Mouse (Mus musculus) kidney, postnatal 0 days (tissue): ENCODE results near the gene Slc9a8. TPM values are rescaled to one million over a fixed set of nuclear protein-coding genes. Genes with fewer than 3 reads are reported as not detected.
A peak's percentile ranks its signal among the peaks of the same experiment; 100 is the strongest.

ENCODE experiments used
- ATAC-seq: fragments of 200-750 bp; cut with Nextera tagmentation; replicated peaks from 2 replicates; pipeline ENCODE4 v1.8.0; 2017; ENCODE audit warnings: low read depth, moderate number of reproducible peaks, moderate TSS enrichment, moderate library complexity; ENCODE audit not compliant: low FRiP score
- DNase-seq: peaks from one replicate; pipeline ENCODE4 v3.0.0-alpha.2; 2016; ENCODE audit warnings: low spot score
- H3K27ac ChIP-seq: fragments of 300-500 bp; sonication (generic); 2 replicates; pipeline ENCODE4 v1.5.1; 2014; ENCODE audit warnings: mild to moderate bottlenecking
- H3K27me3 ChIP-seq: fragments of 300-500 bp; sonication (generic); 2 replicates; pipeline ENCODE4 v1.6.1; 2014; ENCODE audit warnings: low read length, mixed read lengths; ENCODE audit not compliant: insufficient read depth
- H3K36me3 ChIP-seq: fragments of 300-500 bp; sonication (generic); 2 replicates; pipeline ENCODE4 v1.6.1; 2014; ENCODE audit warnings: low read length, mixed read lengths; ENCODE audit not compliant: insufficient read depth
- H3K4me1 ChIP-seq: fragments of 300-500 bp; sonication (generic); replicated peaks from 2 replicates; pipeline ENCODE4 v1.6.1; 2014; ENCODE audit warnings: antibody characterized with exemption, low read length, mixed read lengths; ENCODE audit not compliant: insufficient read depth
- H3K4me2 ChIP-seq: fragments of 300-500 bp; sonication (generic); 2 replicates; pipeline ENCODE4 v1.6.1; 2014; ENCODE audit warnings: mild to moderate bottlenecking, low read length, moderate library complexity, mixed read lengths
- H3K4me3 ChIP-seq: fragments of 300-500 bp; sonication (generic); replicated peaks from 2 replicates; pipeline ENCODE4 v1.5.1; 2014; ENCODE audit warnings: low read depth, low read length
- H3K9ac ChIP-seq: fragments of 300-500 bp; sonication (generic); 2 replicates; pipeline ENCODE4 v1.6.1; 2014; ENCODE audit warnings: low read depth, low read length
- H3K9me3 ChIP-seq: fragments of 300-500 bp; sonication (generic); replicated peaks from 2 replicates; pipeline ENCODE4 v1.6.1; 2016; ENCODE audit warnings: low read length, inconsistent platforms, mixed read lengths
- CTCF ChIP-seq: IDR thresholded peaks from 2 replicates; pipeline ENCODE4 v1.5.1; 2016; ENCODE audit warnings: antibody characterized with exemption, low read depth, mild to moderate bottlenecking, moderate library complexity
- WGBS: fragments of 180-500 bp; shearing (Covaris S2); extraction: QIAGEN DNeasy Blood & Tissue Kit; methylation state at CpG from one replicate; pipeline ENCODE4 v1.1.7; 2014; 5-methylcytosine and 5-hydroxymethylcytosine counted together
- polyA plus RNA-seq: library from polyadenylated mRNA; unstranded; fragments of >200 nt; fragmentation: Nextera tagmentation; extraction: Ambion mirVana; gene quantifications from 2 replicates; pipeline ENCODE4 v1.2.1, GENCODE M21; 2015

Slc9a8 gene
- polyA plus RNA-seq, 1 experiment from 2014 or later, result 14.2 TPM

DNA sequence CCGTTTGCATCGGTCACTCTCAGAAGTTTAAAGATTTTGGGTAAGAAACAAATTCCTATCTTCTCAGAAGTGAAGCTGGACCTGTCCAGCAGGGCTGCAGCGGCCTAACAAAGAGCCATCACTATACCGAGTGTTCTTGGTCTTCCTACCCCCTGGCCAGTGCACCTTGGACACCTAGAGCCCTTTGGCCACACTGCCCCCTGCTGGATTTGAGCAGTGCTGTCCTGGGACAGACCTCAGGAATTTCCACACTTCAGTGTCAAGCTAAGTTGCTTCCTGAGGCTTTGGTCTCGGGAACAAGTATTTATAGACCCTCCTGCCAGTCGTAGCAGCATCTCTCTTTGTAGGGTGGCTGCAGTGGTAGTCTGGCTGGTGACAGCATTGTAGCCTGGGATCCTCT is 41.4 kb downstream of the Slc9a8 start:
- Histone ChIP-seq H3K4me1 (no peaks in the 10 kb centered on the region), H3K27me3 (no peaks in the 10 kb centered on the region), H3K9ac (no peak overlapping the region), H3K4me2 (no peak overlapping the region), H3K27ac (no peak overlapping the region), H3K36me3 (peaks cover 32% of the 10 kb centered on the region; the same call in 1 of the 2 replicates), H3K4me3 (no peak overlapping the region), H3K9me3 (no peaks in the 10 kb centered on the region)
- 44% methylated on average over 6 of the region's 6 CpGs for WGBS
- TF ChIP-seq CTCF, result peak; percentile 94
- peak; percentile 80 for ATAC-seq
- DNase-seq, result peak; percentile 81

DNA sequence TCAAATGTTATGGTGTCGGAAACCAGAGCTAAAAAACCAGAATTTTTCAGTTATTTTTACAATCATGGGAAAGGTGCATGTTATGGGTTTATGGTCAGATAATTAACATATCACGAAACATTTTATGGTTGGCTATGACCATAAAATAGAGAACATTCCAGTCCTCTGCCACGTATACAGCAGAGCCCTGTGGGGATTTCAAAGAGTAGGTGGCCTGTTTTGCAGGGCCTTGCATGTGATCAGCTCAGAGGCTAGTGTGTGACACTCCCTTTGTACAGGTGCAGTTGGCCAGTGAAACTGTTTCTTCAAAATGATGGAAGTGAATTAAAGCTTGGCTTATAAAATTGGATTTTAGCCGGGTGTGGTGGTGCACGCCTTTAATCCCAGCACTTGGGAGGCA is 42.3 kb downstream of the Slc9a8 start:
- peaks cover 29% of the 10 kb centered on the region for H3K36me3 ChIP-seq
- no peak overlapping the region for H3K27ac ChIP-seq
- no peak overlapping the region for H3K4me2 ChIP-seq
- no peak overlapping the region for H3K4me3 ChIP-seq
- no peaks in the 10 kb centered on the region for H3K27me3 ChIP-seq
- no peaks in the 10 kb centered on the region for H3K9me3 ChIP-seq
- 84% methylated on average over 5 of the region's 5 CpGs for WGBS
- no peak for DNase-seq
- TF ChIP-seq CTCF, result no peak
- no peaks in the 10 kb centered on the region for H3K4me1 ChIP-seq
- no peak for ATAC-seq
- H3K9ac ChIP-seq, result no peak overlapping the region

DNA sequence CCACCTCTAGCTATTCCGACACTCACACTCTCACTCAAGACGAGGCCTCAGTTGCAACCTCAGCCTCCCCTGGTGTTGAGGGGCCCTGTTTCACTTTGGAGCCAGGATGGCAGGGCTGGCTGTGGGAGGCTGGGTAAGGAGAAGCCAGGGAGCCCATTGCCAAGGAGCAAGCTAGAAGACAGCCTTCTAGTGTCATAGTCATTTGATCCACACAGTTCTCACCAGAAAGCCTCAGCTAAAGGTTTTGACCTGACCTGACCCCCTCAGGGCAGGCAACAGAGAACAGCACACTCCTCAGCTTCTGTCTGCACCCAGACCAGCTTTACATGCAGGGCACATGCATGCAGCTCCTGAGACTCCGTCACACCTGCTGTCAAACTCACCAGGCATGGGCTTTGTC is 44.4 kb downstream of the Slc9a8 start:
- 80% methylated on average over 3 of the region's 3 CpGs for WGBS
- H3K36me3 ChIP-seq, result peaks cover 26% of the 10 kb centered on the region
- no peak for ATAC-seq

DNA sequence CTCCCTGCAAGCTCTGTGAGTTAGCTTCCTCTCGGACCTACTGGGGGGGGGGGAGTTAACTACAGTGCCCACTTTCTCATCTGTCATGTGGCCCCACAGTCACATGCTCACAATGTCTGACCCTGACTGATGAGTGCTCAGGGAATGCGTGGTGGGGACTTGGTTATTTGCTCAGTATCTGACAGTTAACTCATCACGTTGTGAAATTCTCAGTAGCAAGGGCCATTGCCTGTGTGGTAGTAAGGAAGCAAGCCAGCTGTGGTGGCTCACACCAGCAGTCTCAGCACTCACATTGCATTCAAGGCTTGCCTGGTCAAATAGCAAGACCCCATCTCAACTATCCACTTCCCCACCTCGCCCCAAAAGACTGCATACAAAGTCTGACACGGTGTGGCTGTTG is 45.7 kb downstream of the Slc9a8 start:
- Histone ChIP-seq H3K9ac (no peak overlapping the region), H3K9me3 (no peaks in the 10 kb centered on the region), H3K4me3 (no peak overlapping the region), H3K4me1 (no peaks in the 10 kb centered on the region), H3K27ac (no peak overlapping the region), H3K27me3 (no peaks in the 10 kb centered on the region), H3K36me3 (peaks cover 36% of the 10 kb centered on the region), H3K4me2 (no peak overlapping the region)
- DNase-seq (no peak), ATAC-seq (no peak)
- whole genome bisulfite sequencing, result 47% methylated on average over 5 of the region's 5 CpGs
- no peak for TF ChIP-seq CTCF

More for the DNA sequence above, 44.4 kb downstream of the Slc9a8 start:
- no peak for TF ChIP-seq CTCF
- no peak overlapping the region for H3K27ac ChIP-seq
- H3K4me3 ChIP-seq, result no peak overlapping the region
- H3K4me2 ChIP-seq, result no peak overlapping the region
- H3K4me1 ChIP-seq, result no peaks in the 10 kb centered on the region
- H3K27me3 ChIP-seq, result no peaks in the 10 kb centered on the region
- H3K9me3 ChIP-seq, result no peaks in the 10 kb centered on the region
- H3K9ac ChIP-seq, result no peak overlapping the region
- DNase-seq, result no peak

DNA sequence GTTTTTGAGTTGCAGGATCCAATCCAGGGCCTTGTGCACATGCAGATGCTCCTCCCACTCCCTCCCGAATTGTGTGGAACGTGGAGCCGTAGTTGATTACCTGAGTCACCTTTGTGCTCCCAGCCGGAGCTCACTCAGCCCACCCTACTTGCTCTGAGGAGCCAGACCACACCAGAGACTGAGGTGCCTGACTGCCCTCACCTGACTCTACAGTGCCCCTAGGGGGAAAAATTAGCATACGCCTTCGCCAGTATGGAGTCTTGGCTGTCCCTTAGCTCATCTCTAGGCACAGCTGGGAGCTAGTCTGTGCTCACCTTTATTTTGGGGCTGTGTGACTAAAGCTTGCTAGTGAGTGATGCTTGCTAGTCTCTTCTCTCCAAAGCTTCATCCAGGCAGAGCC is 46.9 kb downstream of the Slc9a8 start:
- Histone ChIP-seq H3K9ac (no peak overlapping the region), H3K4me3 (no peak overlapping the region), H3K9me3 (no peaks in the 10 kb centered on the region), H3K4me1 (no peaks in the 10 kb centered on the region), H3K36me3 (peaks cover 41% of the 10 kb centered on the region), H3K4me2 (no peak overlapping the region), H3K27me3 (no peaks in the 10 kb centered on the region), H3K27ac (no peak overlapping the region)
- TF ChIP-seq CTCF, result peak; percentile 24; the same call in 1 of the 2 replicates
- WGBS, result 66% methylated on average over 6 of the region's 6 CpGs
- no peak for ATAC-seq
- DNase-seq, result no peak

GRCm38 (mm10) chr2:167470611-167471010 is 49.1 kb downstream of the Slc9a8 start:
- H3K36me3 ChIP-seq, result peaks cover 47% of the 10 kb centered on the region
- WGBS, result 90% methylated on average over 3 of the region's 3 CpGs
- H3K9me3 ChIP-seq, result no peaks in the 10 kb centered on the region
- no peak overlapping the region for H3K27ac ChIP-seq
- ATAC-seq (no peak), DNase-seq (no peak)
- H3K27me3 ChIP-seq, result no peaks in the 10 kb centered on the region
- H3K4me3 ChIP-seq, result no peak overlapping the region
- H3K4me2 ChIP-seq, result no peak overlapping the region
- TF ChIP-seq CTCF, result no peak
- H3K4me1 ChIP-seq, result 0 out of 2 replicates have a peak, but pooled peaks cover under 1% of the 10 kb centered on the region
- H3K9ac ChIP-seq, result no peak overlapping the region

DNA sequence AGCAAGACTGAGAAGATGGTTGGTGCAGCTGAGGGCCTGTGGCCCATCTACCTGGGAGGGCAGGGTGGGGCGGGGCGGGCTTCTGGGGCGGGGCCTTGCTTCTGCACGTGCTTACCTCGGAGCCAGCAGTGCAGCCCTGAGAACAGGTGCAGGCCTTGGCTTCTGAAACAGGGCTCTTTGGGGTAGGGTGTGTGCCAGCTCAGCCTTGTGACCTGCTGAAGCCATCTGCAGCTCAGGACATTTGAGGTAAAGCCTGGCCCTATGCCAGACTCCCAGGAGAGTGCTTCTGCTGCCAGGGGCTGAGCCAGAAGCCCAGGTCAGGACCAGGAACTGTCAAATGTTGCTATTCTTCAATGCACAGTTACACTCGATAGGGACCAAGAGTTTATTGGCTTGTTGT is 50.1 kb downstream of the Slc9a8 start:
- no peak for DNase-seq
- no peak for TF ChIP-seq CTCF
- Histone ChIP-seq H3K4me1 (peaks cover 9% of the 10 kb centered on the region; the same call in 1 of the 2 replicates), H3K9me3 (no peaks in the 10 kb centered on the region), H3K4me2 (no peak overlapping the region), H3K36me3 (peaks cover 40% of the 10 kb centered on the region), H3K27ac (no peak overlapping the region), H3K4me3 (no peak overlapping the region), H3K27me3 (no peaks in the 10 kb centered on the region), H3K9ac (no peak overlapping the region)
- no peak for ATAC-seq
- 76% methylated on average over 6 of the region's 6 CpGs for WGBS
